Mouse (Mus musculus): ENCODE measurements at regions not wholly inside any gene's neighbourhood (a gene's known extent, or its start where the extent isn't known, plus 50 kb on each side); places are given as distances from the start of the nearest gene placed in this dataset.

DNA sequence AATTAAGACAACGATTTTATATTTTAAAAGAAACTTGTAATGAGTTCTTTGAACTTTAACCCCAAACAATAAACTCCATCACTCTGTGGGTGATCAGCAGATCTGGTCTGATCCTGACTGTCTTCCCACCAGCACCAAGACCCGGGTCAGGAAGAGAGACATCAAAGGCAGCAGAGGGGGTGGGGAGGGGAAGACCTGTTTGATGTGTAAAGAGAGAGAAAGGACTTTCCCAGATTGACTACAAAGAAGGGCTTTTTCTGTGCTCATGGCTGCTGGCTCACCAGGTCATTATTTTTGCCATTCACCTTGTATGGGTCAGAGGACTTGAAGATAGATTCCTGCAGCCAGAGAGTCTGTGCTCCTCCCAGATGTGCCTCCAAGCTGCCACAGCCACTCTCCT, 177.4 kb upstream of the Bmper start:
- TF ChIP-seq GATA1 (IDR thresholded peaks at IDR 0.05; ENCODE audit: borderline replicate concordance, low read length) (no peak), FLI1 (IDR thresholded peaks at IDR 0.05; ENCODE audit: low read length) (no peak)

All from megakaryocyte, embryonic 14.5 days (primary cell).